Mouse (Mus musculus): ENCODE measurements at regions not wholly inside any gene's neighbourhood (a gene's known extent, or its start where the extent isn't known, plus 50 kb on each side); places are given as distances from the start of the nearest gene placed in this dataset.

GRCm38 (mm10) chrX:164878336-164878735 lies 101.8 kb downstream of the Mospd2 start:
- H3K9me3 ChIP-seq = no peaks in the 10 kb centered on the region
- no peak overlapping the region for H3K27ac ChIP-seq (replicated peaks)
- no peak overlapping the region for H3K4me2 ChIP-seq (replicated peaks)
- no peak for ATAC-seq (replicated peaks)
- H3K4me3 ChIP-seq = no peak overlapping the region
- H3K9ac ChIP-seq (replicated peaks) = no peak overlapping the region
- H3K4me1 ChIP-seq = no peaks in the 10 kb centered on the region
- WGBS = 47% methylated on average over 3 of the region's 3 CpGs
- H3K27me3 ChIP-seq = no peaks in the 10 kb centered on the region
- H3K36me3 ChIP-seq = no peaks in the 10 kb centered on the region

GRCm38 (mm10) chrX:164840393-164840792 lies 139.8 kb downstream of the Mospd2 start:
- H3K27ac ChIP-seq (replicated peaks) = no peak overlapping the region
- no peak overlapping the region for H3K4me2 ChIP-seq (replicated peaks)
- H3K4me1 ChIP-seq = no peaks in the 10 kb centered on the region
- H3K4me3 ChIP-seq = no peak overlapping the region
- H3K9me3 ChIP-seq = no peaks in the 10 kb centered on the region
- ATAC-seq (replicated peaks) = no peak
- no peak overlapping the region for H3K9ac ChIP-seq (replicated peaks)
- no peaks in the 10 kb centered on the region for H3K36me3 ChIP-seq
- WGBS = 85% methylated on average over 6 of the region's 6 CpGs
- no peaks in the 10 kb centered on the region for H3K27me3 ChIP-seq

GRCm38 (mm10) chrX:164820906-164821305 lies 159.3 kb downstream of the Mospd2 start:
- H3K27ac ChIP-seq (replicated peaks) = no peak overlapping the region
- ATAC-seq (replicated peaks) = 0 out of 2 replicates have a peak, but pooled peaks have one; percentile 29
- H3K9ac ChIP-seq (replicated peaks) = no peak overlapping the region
- no peaks in the 10 kb centered on the region for H3K36me3 ChIP-seq
- no peaks in the 10 kb centered on the region for H3K27me3 ChIP-seq
- no peak overlapping the region for H3K4me2 ChIP-seq (replicated peaks)
- H3K4me1 ChIP-seq = no peaks in the 10 kb centered on the region
- H3K4me3 ChIP-seq = no peak overlapping the region
- no peaks in the 10 kb centered on the region for H3K9me3 ChIP-seq

DNA sequence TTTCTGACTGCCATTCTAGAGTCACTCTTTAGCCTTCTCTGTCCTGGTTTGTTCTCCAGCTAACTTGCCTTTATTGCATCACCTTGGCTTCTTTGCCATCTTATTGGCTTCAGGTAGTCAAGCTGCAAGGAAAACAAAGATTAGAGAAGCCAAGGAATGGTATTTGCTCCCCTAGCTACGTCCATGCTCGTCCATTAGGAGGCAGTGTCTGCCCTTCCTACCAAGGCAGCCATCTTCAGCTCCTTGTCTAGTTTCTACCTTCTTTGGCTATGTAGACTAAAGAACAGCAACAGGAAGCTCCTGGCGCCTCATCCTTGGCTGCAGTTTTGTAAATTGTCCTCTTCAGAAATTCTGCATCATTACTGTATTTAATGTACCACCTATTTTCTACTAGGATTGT lies 192.9 kb downstream of the Mospd2 start:
- WGBS = 52% methylated on average over 3 of the region's 3 CpGs

GRCm38 (mm10) chrX:164764919-164765318 lies 215.3 kb downstream of the Mospd2 start:
- H3K27ac ChIP-seq (replicated peaks) = 0 out of 2 replicates have a peak overlapping the region, but pooled peaks have one; percentile 46
- H3K36me3 ChIP-seq = no peaks in the 10 kb centered on the region
- ATAC-seq (replicated peaks) = peak; percentile 54; the same call in 1 of the 2 replicates
- no peaks in the 10 kb centered on the region for H3K27me3 ChIP-seq
- 79% methylated on average over 4 of the region's 4 CpGs for WGBS
- H3K4me1 ChIP-seq = no peaks in the 10 kb centered on the region
- no peaks in the 10 kb centered on the region for H3K9me3 ChIP-seq
- no peak overlapping the region for H3K9ac ChIP-seq (replicated peaks)
- no peak overlapping the region for H3K4me2 ChIP-seq (replicated peaks)
- no peak overlapping the region for H3K4me3 ChIP-seq

More for the DNA sequence above, 192.9 kb downstream of the Mospd2 start:
- ATAC-seq (replicated peaks) = no peak
- Histone ChIP-seq H3K27me3 (no peaks in the 10 kb centered on the region), H3K36me3 (no peaks in the 10 kb centered on the region), H3K27ac (replicated peaks) (no peak overlapping the region), H3K4me1 (no peaks in the 10 kb centered on the region), H3K9me3 (no peaks in the 10 kb centered on the region), H3K4me2 (replicated peaks) (no peak overlapping the region), H3K4me3 (no peak overlapping the region), H3K9ac (replicated peaks) (no peak overlapping the region)

DNA sequence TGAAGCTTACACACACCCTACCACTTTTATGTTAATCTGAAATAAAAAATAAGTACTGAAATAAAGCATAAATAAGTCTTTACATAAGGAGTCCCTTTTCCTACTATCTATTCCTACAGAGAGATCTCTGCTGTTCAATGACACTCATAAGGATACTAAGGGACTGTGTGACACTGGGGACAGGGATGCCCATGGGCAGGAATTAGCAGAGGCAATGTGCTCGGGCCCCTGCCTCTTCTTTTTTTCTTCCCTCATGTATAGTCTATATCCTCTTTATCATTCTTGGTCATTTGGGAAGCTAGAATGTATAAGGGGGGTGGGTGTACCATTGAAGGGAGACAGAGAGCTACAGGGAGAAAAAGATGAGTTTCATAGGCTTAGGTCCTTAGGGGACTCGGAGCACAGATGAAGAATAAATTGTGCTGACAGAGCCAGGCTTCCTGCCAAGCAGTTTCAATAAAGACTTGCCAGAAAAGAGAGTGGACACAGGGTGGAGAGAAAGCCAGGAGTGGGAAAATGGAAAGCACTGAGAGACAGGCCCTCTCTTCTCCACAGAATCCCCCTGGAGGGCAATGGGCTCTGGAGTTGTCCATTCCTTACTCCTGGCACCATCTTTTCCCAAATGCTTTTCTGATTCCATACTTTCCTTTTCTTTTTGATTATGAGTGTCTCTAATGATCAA lies 216.3 kb downstream of the Mospd2 start:
- no peak overlapping the region for H3K4me3 ChIP-seq
- 52% methylated on average over 2 of the region's 2 CpGs for WGBS
- ATAC-seq (replicated peaks) = peak; percentile 95
- no peaks in the 10 kb centered on the region for H3K9me3 ChIP-seq
- no peak overlapping the region for H3K4me2 ChIP-seq (replicated peaks)
- 0 out of 2 replicates have a peak overlapping the region, but pooled peaks have one; percentile 19 for H3K27ac ChIP-seq (replicated peaks)
- H3K9ac ChIP-seq (replicated peaks) = no peak overlapping the region
- no peaks in the 10 kb centered on the region for H3K4me1 ChIP-seq
- H3K27me3 ChIP-seq = no peaks in the 10 kb centered on the region
- no peaks in the 10 kb centered on the region for H3K36me3 ChIP-seq

GRCm38 (mm10) chrX:164745552-164746217 lies 234.5 kb downstream of the Mospd2 start:
- Histone ChIP-seq H3K4me2 (replicated peaks) (no peak overlapping the region), H3K4me3 (no peak overlapping the region), H3K27me3 (no peaks in the 10 kb centered on the region), H3K36me3 (no peaks in the 10 kb centered on the region), H3K9me3 (no peaks in the 10 kb centered on the region), H3K27ac (replicated peaks) (no peak overlapping the region), H3K4me1 (no peaks in the 10 kb centered on the region), H3K9ac (replicated peaks) (no peak overlapping the region)
- ATAC-seq (replicated peaks) = no peak
- WGBS = 65% methylated on average over 1 of the region's 1 CpGs

Measured in forebrain, embryonic 15.5 days (tissue).